Mouse (Mus musculus): ENCODE data around the gene Trim29. TPM values are rescaled to one million over a fixed set of nuclear protein-coding genes. Genes with fewer than 3 reads are reported as not detected.

Trim29 gene
- polyA plus RNA-seq, 1 experiment from 2014 or later, result 11.0 TPM

Other genes starting within 250 kb of the Trim29 start
- gene Arhgef12, start 203.6 kb upstream of the Trim29 start, polyA plus RNA-seq (2015; fragmentation: Nextera tagmentation; extraction: Ambion mirVana), result 10.9 and 12.4 TPM in 2 replicates
- gene Tmem136, start 194.3 kb upstream of the Trim29 start, polyA plus RNA-seq (2015; fragmentation: Nextera tagmentation; extraction: Ambion mirVana), result 12.0 and 14.1 TPM in 2 replicates
- gene Pou2f3, start 100.5 kb upstream of the Trim29 start, polyA plus RNA-seq (2015; fragmentation: Nextera tagmentation; extraction: Ambion mirVana), result 0.19 and 0.53 TPM in 2 replicates
- gene Oaf, start 70.9 kb upstream of the Trim29 start, polyA plus RNA-seq (2015; fragmentation: Nextera tagmentation; extraction: Ambion mirVana), result 26.0 and 27.4 TPM in 2 replicates

Data from heart, embryonic 16.5 days (tissue).